Mouse (Mus musculus) stomach, embryonic 16.5 days (tissue): ENCODE measurements around the gene Wfdc9. TPM values are rescaled to one million over a fixed set of nuclear protein-coding genes. Genes with fewer than 3 reads are reported as not detected.
A peak's percentile ranks its signal among the peaks of the same experiment; 100 is the strongest.

Source experiments
- ATAC-seq: fragments of 200-750 bp; cut with Nextera tagmentation; 2 replicates; pipeline ENCODE4 v1.8.0; 2017; ENCODE audit warnings: moderate number of reproducible peaks, moderate TSS enrichment; ENCODE audit not compliant: insufficient read depth, low FRiP score
- H3K27ac ChIP-seq: fragments of 300-500 bp; sonication (generic); 2 replicates; pipeline ENCODE4 v1.5.1; 2014; ENCODE audit warnings: low read length
- H3K27me3 ChIP-seq: fragments of 300-500 bp; sonication (generic); 2 replicates; pipeline ENCODE4 v1.6.1; 2014; ENCODE audit warnings: low read length, control low read depth, mixed read lengths; ENCODE audit not compliant: control insufficient read depth, insufficient read depth
- H3K36me3 ChIP-seq: fragments of 300-500 bp; sonication (generic); 2 replicates; pipeline ENCODE4 v1.6.1; 2014; ENCODE audit warnings: low read length; ENCODE audit not compliant: control insufficient read depth, insufficient read depth
- H3K4me1 ChIP-seq: fragments of 300-500 bp; sonication (generic); 2 replicates; pipeline ENCODE4 v1.6.1; 2014; ENCODE audit warnings: low read length, control low read depth, mixed read lengths; ENCODE audit not compliant: control insufficient read depth, insufficient read depth
- H3K4me2 ChIP-seq: fragments of 300-500 bp; sonication (generic); 2 replicates; pipeline ENCODE4 v1.6.1; 2014; ENCODE audit warnings: low read depth, low read length, mixed read lengths
- H3K4me3 ChIP-seq: fragments of 300-500 bp; sonication (generic); replicated peaks from 2 replicates; pipeline ENCODE4 v1.5.1; 2014; ENCODE audit warnings: mild to moderate bottlenecking, low read length
- H3K9ac ChIP-seq: fragments of 300-500 bp; sonication (generic); 2 replicates; pipeline ENCODE4 v1.6.1; 2014; ENCODE audit warnings: low read length
- H3K9me3 ChIP-seq: fragments of 300-500 bp; sonication (generic); replicated peaks from 2 replicates; pipeline ENCODE4 v1.6.1; 2016; ENCODE audit warnings: low read length, control low read depth; ENCODE audit not compliant: control insufficient read depth
- WGBS: fragments of 180-500 bp; shearing (Covaris S2); extraction: QIAGEN DNeasy Blood & Tissue Kit; methylation state at CpG from one replicate; pipeline ENCODE4 v1.1.7; 2014; 5-methylcytosine and 5-hydroxymethylcytosine counted together
- polyA plus RNA-seq: library from polyadenylated mRNA; unstranded; fragments of >200 nt; fragmentation: Nextera tagmentation; extraction: Ambion mirVana; gene quantifications from 2 replicates; pipeline ENCODE4 v1.2.1, GENCODE M21; 2015

Gene Wfdc9
- polyA plus RNA-seq, result not detected in 2 replicates

DNA sequence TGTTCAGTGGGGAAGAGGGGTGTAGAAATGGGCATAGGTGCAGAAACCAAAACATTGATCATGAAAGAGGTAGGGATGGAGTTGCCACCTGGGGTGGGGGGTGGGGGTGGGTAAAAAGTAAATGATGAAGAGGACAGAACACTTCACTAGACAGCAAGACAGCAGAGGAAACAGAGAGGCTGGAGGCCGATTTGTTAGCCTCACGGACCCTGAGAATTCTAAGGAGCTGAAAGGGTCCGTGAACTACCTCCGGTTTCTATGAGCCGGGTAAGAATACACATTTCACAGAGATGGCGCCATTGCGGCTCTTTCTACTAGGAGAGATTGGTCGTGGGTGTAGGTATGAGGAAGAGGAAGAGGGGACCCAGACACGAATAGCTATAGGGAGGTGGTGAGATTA is at the start of gene Wfdc9:
Gene Wfdc9, minus strand, starts transcription at position 101 of the 400 bp plus-strand sequence.
- Histone ChIP-seq H3K4me1 (no peaks in the 10 kb centered on the region), H3K36me3 (no peaks in the 10 kb centered on the region), H3K27ac (no peak within 1 kb of the TSS), H3K9ac (no peak within 1 kb of the TSS), H3K4me2 (no peak within 1 kb of the TSS), H3K27me3 (0 out of 2 replicates have a peak, but pooled peaks cover 2% of the 10 kb centered on the region), H3K4me3 (no peak within 1 kb of the TSS), H3K9me3 (no peaks in the 10 kb centered on the region)
- WGBS, result 80% methylated on average over 9 of the region's 9 CpGs
- no peak for ATAC-seq

DNA sequence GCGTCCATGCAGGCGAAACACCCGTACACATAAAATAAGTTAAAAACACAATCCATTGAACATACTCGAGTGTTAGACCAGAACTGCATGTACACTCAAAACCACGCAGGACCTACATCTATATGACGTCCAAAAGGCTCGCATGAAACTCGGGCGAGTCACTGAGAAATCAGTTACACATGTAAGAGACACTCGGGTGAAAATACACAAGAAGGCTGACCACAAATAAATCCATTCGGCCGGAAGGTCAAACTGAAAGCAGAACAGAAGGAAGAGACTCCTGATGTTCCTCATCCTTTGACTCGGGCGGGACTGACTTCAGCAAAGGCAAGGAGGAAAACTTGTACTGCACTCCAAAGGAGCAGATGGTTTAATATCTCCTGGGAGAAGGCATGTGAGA is 49.6 kb upstream of the Wfdc9 start:
- H3K9me3 ChIP-seq, result no peaks in the 10 kb centered on the region
- H3K4me3 ChIP-seq, result no peak overlapping the region
- H3K27ac ChIP-seq, result no peak overlapping the region
- ATAC-seq, result no peak
- no peaks in the 10 kb centered on the region for H3K4me1 ChIP-seq
- H3K27me3 ChIP-seq, result no peaks in the 10 kb centered on the region
- no peaks in the 10 kb centered on the region for H3K36me3 ChIP-seq
- 88% methylated on average over 14 of the region's 14 CpGs for WGBS
- no peak overlapping the region for H3K4me2 ChIP-seq
- H3K9ac ChIP-seq, result no peak overlapping the region

DNA sequence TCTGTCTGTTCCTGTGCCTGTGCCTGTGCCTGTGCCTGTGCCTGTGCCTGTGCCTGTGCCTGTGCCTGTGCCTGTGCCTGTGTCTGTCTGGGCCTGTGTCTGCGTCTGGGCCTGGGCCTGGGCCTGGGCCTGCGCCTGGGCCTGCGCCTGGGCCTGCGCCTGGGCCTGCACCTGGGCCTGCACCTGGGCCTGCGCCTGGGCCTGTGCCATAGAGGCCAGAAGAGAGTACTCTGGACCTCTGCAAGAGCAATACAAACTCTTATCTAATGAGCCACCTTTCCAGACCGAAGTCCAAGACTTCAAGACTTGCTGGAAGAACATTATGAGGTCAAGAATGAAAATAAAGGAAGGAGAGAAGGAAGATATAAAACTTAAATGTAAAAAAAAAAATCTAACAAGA is 48.9 kb upstream of the Wfdc9 start:
- Histone ChIP-seq H3K9me3 (no peaks in the 10 kb centered on the region), H3K36me3 (no peaks in the 10 kb centered on the region), H3K27ac (no peak overlapping the region), H3K4me2 (no peak overlapping the region), H3K27me3 (no peaks in the 10 kb centered on the region), H3K4me3 (no peak overlapping the region), H3K9ac (no peak overlapping the region), H3K4me1 (no peaks in the 10 kb centered on the region)
- no peak for ATAC-seq
- WGBS, result 91% methylated on average over 6 of the region's 6 CpGs

DNA sequence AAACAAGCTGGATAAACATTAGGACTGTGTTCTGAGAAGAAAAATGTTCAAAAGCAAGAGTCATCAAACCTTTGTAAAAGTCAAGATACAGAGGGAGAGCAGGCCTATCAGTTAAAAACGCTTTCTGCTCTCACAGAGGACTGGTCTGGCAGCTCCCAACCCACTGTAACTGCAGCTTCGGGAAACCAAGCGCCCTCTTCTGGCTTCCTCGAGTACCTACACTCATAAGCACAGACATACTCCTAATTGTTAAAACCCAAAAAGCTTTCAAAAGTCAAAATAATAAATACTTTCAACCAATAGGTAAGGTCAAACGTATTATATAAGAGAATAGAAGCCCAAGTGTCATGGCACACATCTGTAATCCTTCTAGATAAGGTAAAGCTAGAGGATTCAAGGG is 47.9 kb upstream of the Wfdc9 start:
- no peak for ATAC-seq
- H3K9me3 ChIP-seq, result no peaks in the 10 kb centered on the region
- H3K4me1 ChIP-seq, result no peaks in the 10 kb centered on the region
- WGBS, result 76% methylated on average over 5 of the region's 5 CpGs
- H3K9ac ChIP-seq, result no peak overlapping the region
- H3K27ac ChIP-seq, result no peak overlapping the region
- no peaks in the 10 kb centered on the region for H3K36me3 ChIP-seq
- H3K4me3 ChIP-seq, result no peak overlapping the region
- H3K4me2 ChIP-seq, result no peak overlapping the region
- no peaks in the 10 kb centered on the region for H3K27me3 ChIP-seq

DNA sequence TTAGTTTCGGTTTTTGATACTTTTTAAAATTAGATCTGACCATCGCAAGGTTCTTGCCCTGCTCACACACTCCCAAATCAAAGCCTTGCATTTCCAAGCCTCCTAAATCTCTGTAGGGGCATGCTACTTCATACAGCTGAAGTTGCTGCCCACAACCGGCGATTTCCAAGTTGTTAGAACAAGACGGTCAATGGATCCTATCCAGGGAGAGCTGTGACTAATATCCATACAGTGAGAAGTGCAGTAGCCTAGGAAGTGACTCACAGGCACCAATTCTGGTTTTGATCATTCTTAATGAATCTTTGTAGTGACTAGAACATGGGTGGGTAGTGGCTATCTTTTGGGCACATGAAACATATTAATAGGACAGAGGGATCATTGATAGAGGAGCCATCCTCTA is 45.4 kb upstream of the Wfdc9 start:
- Histone ChIP-seq H3K27ac (no peak overlapping the region), H3K27me3 (no peaks in the 10 kb centered on the region), H3K36me3 (no peaks in the 10 kb centered on the region), H3K4me3 (no peak overlapping the region), H3K9me3 (no peaks in the 10 kb centered on the region), H3K9ac (no peak overlapping the region), H3K4me2 (no peak overlapping the region), H3K4me1 (no peaks in the 10 kb centered on the region)
- no peak for ATAC-seq
- WGBS, result 82% methylated on average over 5 of the region's 5 CpGs

DNA sequence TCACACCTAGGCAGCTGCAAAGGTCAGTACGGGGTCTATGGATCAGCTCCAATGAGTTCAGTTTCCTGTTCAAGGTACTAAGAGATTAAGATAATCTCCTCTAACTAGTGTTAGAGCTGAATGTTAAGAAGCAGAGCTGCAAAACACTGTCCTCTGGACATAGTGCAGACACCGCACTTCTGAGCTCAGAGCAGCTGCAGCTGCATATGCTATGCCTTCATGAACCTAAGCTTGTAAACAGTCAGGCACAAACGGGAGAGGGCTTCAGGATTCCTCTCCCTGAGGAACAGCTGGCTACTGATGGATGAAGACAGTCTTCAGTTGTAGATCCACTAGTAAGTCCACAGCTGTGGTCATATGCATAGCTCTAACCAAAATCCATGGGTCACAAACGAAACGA is 44.6 kb upstream of the Wfdc9 start:
- Histone ChIP-seq H3K9me3 (no peaks in the 10 kb centered on the region), H3K36me3 (no peaks in the 10 kb centered on the region), H3K4me2 (no peak overlapping the region), H3K4me1 (no peaks in the 10 kb centered on the region), H3K27me3 (no peaks in the 10 kb centered on the region), H3K9ac (no peak overlapping the region), H3K27ac (peak overlapping the region; percentile 21; the same call in 1 of the 2 replicates), H3K4me3 (no peak overlapping the region)
- peak; percentile 73 for ATAC-seq
- 50% methylated on average over 5 of the region's 5 CpGs for WGBS

DNA sequence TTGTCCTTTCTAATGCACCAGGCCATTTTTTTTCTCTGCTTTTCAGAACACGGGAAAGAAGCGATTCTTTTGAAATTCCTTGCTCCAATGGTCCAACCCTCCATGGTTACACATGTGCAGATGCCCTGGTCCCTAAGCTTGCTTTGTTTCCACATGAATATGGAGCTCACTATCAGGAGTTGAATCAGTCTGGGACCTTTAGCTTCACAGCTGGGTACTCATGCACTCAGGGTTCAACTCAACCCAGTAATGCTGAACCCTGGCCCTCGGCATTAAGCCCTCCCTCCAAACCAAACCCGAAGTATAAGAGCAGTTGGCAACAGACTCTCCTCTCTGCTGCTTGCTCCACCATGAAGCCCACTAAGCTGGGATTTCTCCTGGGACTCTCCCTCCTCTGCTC is 41.8 kb upstream of the Wfdc9 start, which contains the start of gene Spint4:
Gene Spint4, plus strand, starts transcription at position 301 of the 400 bp plus-strand sequence.
- Histone ChIP-seq H3K4me1 (no peaks in the 10 kb centered on the region), H3K27me3 (no peaks in the 10 kb centered on the region), H3K4me2 (no peak within 1 kb of the TSS), H3K4me3 (no peak within 1 kb of the TSS), H3K9me3 (no peaks in the 10 kb centered on the region), H3K36me3 (no peaks in the 10 kb centered on the region), H3K27ac (no peak within 1 kb of the TSS), H3K9ac (no peak within 1 kb of the TSS)
- WGBS, result 71% methylated on average over 4 of the region's 4 CpGs
- ATAC-seq, result no peak

DNA sequence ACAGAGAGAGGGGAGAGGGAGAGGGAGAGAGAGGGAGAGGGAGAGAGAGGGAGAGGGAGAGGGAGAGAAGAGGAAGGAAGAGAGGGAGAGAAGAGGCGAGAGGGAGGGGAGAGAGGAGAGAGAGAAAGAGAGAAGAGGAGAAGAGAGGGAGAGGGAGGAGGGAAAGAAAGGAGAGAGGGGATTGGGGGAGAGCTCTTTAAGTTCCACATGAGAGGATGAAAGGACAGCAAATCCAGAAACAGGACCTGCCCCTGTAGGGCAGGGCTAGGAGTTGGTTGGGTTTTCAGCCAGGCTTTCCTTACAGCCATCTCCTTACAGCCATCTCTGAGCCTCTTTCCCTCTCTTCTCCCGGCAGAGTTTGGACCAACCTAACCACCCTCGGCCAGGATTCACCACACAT is 28.4 kb upstream of the Wfdc9 start, which contains the start of gene Wfdc13:
Gene Wfdc13, plus strand, starts transcription at position 301 of the 400 bp plus-strand sequence.
- Histone ChIP-seq H3K9me3 (no peaks in the 10 kb centered on the region), H3K9ac (no peak within 1 kb of the TSS), H3K36me3 (no peaks in the 10 kb centered on the region), H3K27ac (peak within 1 kb of the TSS; percentile 29; the same call in 1 of the 2 replicates), H3K4me3 (peak within 1 kb of the TSS; percentile 22), H3K4me2 (peak within 1 kb of the TSS; percentile 31), H3K4me1 (no peaks in the 10 kb centered on the region), H3K27me3 (no peaks in the 10 kb centered on the region)
- 49% methylated on average over 3 of the region's 3 CpGs for WGBS
- peak; percentile 29; the same call in 1 of the 2 replicates for ATAC-seq

DNA sequence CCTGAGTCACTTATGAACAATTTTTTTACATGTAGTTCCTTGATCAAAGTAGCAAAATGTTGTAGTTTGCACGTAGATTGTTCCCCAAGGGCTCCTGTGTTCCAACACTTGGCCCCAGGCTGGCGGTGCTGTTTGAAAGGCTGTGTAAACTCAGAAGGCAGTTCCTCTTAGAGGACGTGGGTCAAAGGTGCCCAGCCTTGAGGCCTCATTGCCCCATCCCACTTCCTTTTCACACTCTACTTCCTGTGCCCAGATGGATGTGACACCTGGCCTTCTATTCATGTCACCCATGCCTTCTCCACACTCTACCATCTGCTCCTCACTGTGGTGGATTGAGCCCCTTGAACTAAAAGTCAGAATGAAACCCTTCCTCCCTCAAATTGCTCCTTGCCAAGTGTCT is 23.5 kb upstream of the Wfdc9 start:
- no peak overlapping the region for H3K9ac ChIP-seq
- no peak overlapping the region for H3K4me3 ChIP-seq
- H3K4me1 ChIP-seq, result 0 out of 2 replicates have a peak, but pooled peaks cover 4% of the 10 kb centered on the region
- 20% methylated on average over 3 of the region's 3 CpGs for WGBS
- H3K9me3 ChIP-seq, result no peaks in the 10 kb centered on the region
- H3K4me2 ChIP-seq, result no peak overlapping the region
- no peaks in the 10 kb centered on the region for H3K27me3 ChIP-seq
- no peaks in the 10 kb centered on the region for H3K36me3 ChIP-seq
- ATAC-seq, result peak; percentile 54; the same call in 1 of the 2 replicates
- no peak overlapping the region for H3K27ac ChIP-seq
